Comparison of ENCODE assay signal across 30 mouse cellular contexts in genomic region chr16:10947724-10948123, GRCm38 (mm10).
DNase-seq lines count a peak whose midpoint lies in the region; ATAC-seq and TF ChIP-seq lines count a peak whose summit lies in the region.
"Had no signal": no experiment of that assay in that cellular context is flagged by ENCODE, and none has a peak within 500 bp of the region (broad histone marks: within the 10 kb centered on the region; RNA-seq: fewer than 3 reads in every experiment).

No protein-coding gene starts in this region.

- no peak for TF ChIP-seq CTCF in forebrain, postnatal 0 days (IDR thresholded peaks at IDR 0.05; ENCODE audit: low read depth)

- H3K27ac ChIP-seq in forebrain, embryonic 10.5 days, result peak overlapping the region; percentile 54
- H3K27ac ChIP-seq in forebrain, postnatal 0 days (ENCODE audit: low read depth, low read length), result no peak overlapping the region
- H3K27ac ChIP-seq: embryonic facial prominence, embryonic 12.5 days; forebrain, embryonic 13.5 days; heart, embryonic 13.5 days; hindbrain, postnatal 0 days; intestine, embryonic 15.5 days; liver, embryonic 14.5 days; midbrain, embryonic 12.5 days; stomach, embryonic 15.5 days had no signal

- H3K36me3 ChIP-seq in forebrain, embryonic 10.5 days (replicated peaks), result no peaks in the 10 kb centered on the region
- H3K36me3 ChIP-seq in forebrain, postnatal 0 days (ENCODE audit: insufficient read depth), result no peaks in the 10 kb centered on the region
- H3K36me3 ChIP-seq: embryonic facial prominence, embryonic 12.5 days; heart, embryonic 13.5 days; intestine, embryonic 15.5 days; midbrain, embryonic 12.5 days; stomach, embryonic 15.5 days had no signal

- no peak for DNase-seq in forebrain, embryonic 10.5 days (ENCODE audit: extremely low spot score, low spot score)
- no peak for DNase-seq in forebrain, postnatal 0 days
- DNase-seq in ovary, adult 18-20 months (ENCODE audit: low spot score), result peak; percentile 51
- DNase-seq in ovary, postnatal 14 days (ENCODE audit: low spot score), result no peak
- DNase-seq in layer of hippocampus, postnatal 14 days (ENCODE audit: low spot score in 2 of 2), result no peak
- DNase-seq in urinary bladder, postnatal 10 days (ENCODE audit: low spot score), result no peak
- DNase-seq: adrenal gland, adult 8-10 months; cerebellum, adult 8-10 months; cerebellum, postnatal 25 days; gastrocnemius, postnatal 25 days; heart, adult 18-20 months; heart, postnatal 10 days; kidney, adult 8-10 months; kidney, postnatal 10 days; liver; lung, adult 2 months; lung, postnatal 14 days; right cerebral cortex, postnatal 25 days; thymus, adult 18-20 months; thymus, postnatal 36 days had no signal

- no peak overlapping the region for H3K4me3 ChIP-seq in forebrain, embryonic 10.5 days
- H3K4me3 ChIP-seq in forebrain, postnatal 0 days (ENCODE audit: low read depth, low read length), result no peak overlapping the region
- H3K4me3 ChIP-seq: embryonic facial prominence, embryonic 12.5 days; forebrain, embryonic 13.5 days; heart, embryonic 13.5 days; intestine, embryonic 15.5 days; midbrain, embryonic 12.5 days; stomach, embryonic 15.5 days had no signal

- H3K9ac ChIP-seq in forebrain, postnatal 0 days, result no peak overlapping the region
- H3K9ac ChIP-seq: embryonic facial prominence, embryonic 12.5 days; forebrain, embryonic 13.5 days; heart, embryonic 13.5 days; intestine, embryonic 15.5 days; liver, embryonic 14.5 days; midbrain, embryonic 12.5 days; stomach, embryonic 15.5 days had no signal

- ATAC-seq in forebrain, postnatal 0 days, result no peak
- ATAC-seq in common myeloid progenitor, adult 5-6 weeks (replicated peaks; ENCODE audit: low read depth, poor library complexity, severe bottlenecking), result peak; percentile 61
- ATAC-seq: CD4-positive, CD25-positive, alpha-beta regulatory T cell, adult 4 months; forebrain, embryonic 13.5 days; hindbrain, postnatal 0 days; intestine, embryonic 15.5 days had no signal

- no peaks in the 10 kb centered on the region for H3K27me3 ChIP-seq in forebrain, embryonic 10.5 days (ENCODE audit: poor library complexity, severe bottlenecking)
- no peaks in the 10 kb centered on the region for H3K27me3 ChIP-seq in forebrain, postnatal 0 days (ENCODE audit: insufficient read depth, low read length)
- H3K27me3 ChIP-seq: embryonic facial prominence, embryonic 12.5 days; forebrain, embryonic 13.5 days; heart, embryonic 13.5 days; intestine, embryonic 15.5 days; midbrain, embryonic 12.5 days; stomach, embryonic 15.5 days had no signal

- H3K4me1 ChIP-seq in forebrain, embryonic 10.5 days, result peaks cover 7% of the 10 kb centered on the region
- H3K4me1 ChIP-seq in forebrain, postnatal 0 days (ENCODE audit: insufficient read depth), result no peaks in the 10 kb centered on the region
- H3K4me1 ChIP-seq: intestine, embryonic 15.5 days; midbrain, embryonic 12.5 days; stomach, embryonic 15.5 days had no signal

- 35% methylated on average over 3 of the region's 3 CpGs for WGBS in forebrain, embryonic 10.5 days
- WGBS in forebrain, postnatal 0 days, result 41% methylated on average over 3 of the region's 3 CpGs

- no peak overlapping the region for H3K4me2 ChIP-seq in forebrain, postnatal 0 days (ENCODE audit: low read depth)
- H3K4me2 ChIP-seq: embryonic facial prominence, embryonic 12.5 days; forebrain, embryonic 13.5 days; heart, embryonic 13.5 days; intestine, embryonic 15.5 days; midbrain, embryonic 12.5 days; stomach, embryonic 15.5 days had no signal

- H3K9me3 ChIP-seq in forebrain, embryonic 10.5 days, result no peaks in the 10 kb centered on the region
- H3K9me3 ChIP-seq in forebrain, postnatal 0 days (ENCODE audit: low read length), result no peaks in the 10 kb centered on the region
- H3K9me3 ChIP-seq: embryonic facial prominence, embryonic 12.5 days; forebrain, embryonic 13.5 days; heart, embryonic 13.5 days; intestine, embryonic 15.5 days; midbrain, embryonic 12.5 days; stomach, embryonic 15.5 days had no signal
